Mouse (Mus musculus): ENCODE measurements around the gene Pdzd11. TPM values are rescaled to one million over a fixed set of nuclear protein-coding genes. Genes with fewer than 3 reads are reported as not detected.

Gene Pdzd11
- polyA plus RNA-seq, 1 experiment from 2014 or later: 101 TPM

- Histone ChIP-seq H3K4me2 (ENCODE audit: low read length) (no peak overlapping the region), H3K9me3 (ENCODE audit: control insufficient read depth, low read length) (no peaks in the 10 kb centered on the region), H3K27me3 (replicated peaks; ENCODE audit: control insufficient read depth, insufficient read depth, low read length) (no peaks in the 10 kb centered on the region), H3K36me3 (ENCODE audit: control insufficient read depth, insufficient read depth) (no peaks in the 10 kb centered on the region), H3K9ac (replicated peaks; ENCODE audit: low read depth, low read length) (no peak overlapping the region), H3K4me3 (replicated peaks; ENCODE audit: low read length) (no peak overlapping the region), H3K27ac (ENCODE audit: low read length) (no peak overlapping the region), H3K4me1 (replicated peaks; ENCODE audit: control insufficient read depth, insufficient read depth, low read length) (no peaks in the 10 kb centered on the region)
- WGBS: 74% methylated on average over 3 of the region's 3 CpGs
- no peak for ATAC-seq
Measured at GRCm38 (mm10) chrX:100618488-100618887, 7.9 kb downstream of the Pdzd11 start.

- 56% methylated on average over 1 of the region's 1 CpGs for WGBS
- Histone ChIP-seq H3K9ac (replicated peaks; ENCODE audit: low read depth, low read length) (no peak within 1 kb of the TSS), H3K9me3 (ENCODE audit: control insufficient read depth, low read length) (no peaks in the 10 kb centered on the region), H3K27ac (ENCODE audit: low read length) (no peak within 1 kb of the TSS), H3K36me3 (ENCODE audit: control insufficient read depth, insufficient read depth) (no peaks in the 10 kb centered on the region), H3K27me3 (replicated peaks; ENCODE audit: control insufficient read depth, insufficient read depth, low read length) (no peaks in the 10 kb centered on the region; the same call in 1 of the 2 replicates), H3K4me2 (ENCODE audit: low read length) (no peak within 1 kb of the TSS), H3K4me1 (replicated peaks; ENCODE audit: control insufficient read depth, insufficient read depth, low read length) (no peaks in the 10 kb centered on the region), H3K4me3 (replicated peaks; ENCODE audit: low read length) (no peak within 1 kb of the TSS)
- no peak for ATAC-seq
Measured at GRCm38 (mm10) chrX:100605314-100605713, 21.1 kb downstream of the Pdzd11 start, which contains the start of gene Arr3. Arr3 (plus strand) TSS chrX:100605497.

- no peaks in the 10 kb centered on the region for H3K4me1 ChIP-seq (replicated peaks; ENCODE audit: control insufficient read depth, insufficient read depth, low read length)
- H3K27ac ChIP-seq (ENCODE audit: low read length): no peak overlapping the region
- no peak overlapping the region for H3K4me2 ChIP-seq (ENCODE audit: low read length)
- 59% methylated on average over 4 of the region's 4 CpGs for WGBS
- no peak for ATAC-seq
- no peaks in the 10 kb centered on the region; the same call in 1 of the 2 replicates for H3K27me3 ChIP-seq (replicated peaks; ENCODE audit: control insufficient read depth, insufficient read depth, low read length)
- H3K36me3 ChIP-seq (ENCODE audit: control insufficient read depth, insufficient read depth): no peaks in the 10 kb centered on the region
- H3K9me3 ChIP-seq (ENCODE audit: control insufficient read depth, low read length): no peaks in the 10 kb centered on the region
- no peak overlapping the region for H3K4me3 ChIP-seq (replicated peaks; ENCODE audit: low read length)
- H3K9ac ChIP-seq (replicated peaks; ENCODE audit: low read depth, low read length): no peak overlapping the region
Measured at GRCm38 (mm10) chrX:100599755-100600154, 26.6 kb downstream of the Pdzd11 start.

- no peaks in the 10 kb centered on the region for H3K4me1 ChIP-seq (replicated peaks; ENCODE audit: control insufficient read depth, insufficient read depth, low read length)
- no peak overlapping the region for H3K4me2 ChIP-seq (ENCODE audit: low read length)
- no peak overlapping the region for H3K27ac ChIP-seq (ENCODE audit: low read length)
- WGBS: 26% methylated on average over 5 of the region's 5 CpGs
- H3K9me3 ChIP-seq (ENCODE audit: control insufficient read depth, low read length): no peaks in the 10 kb centered on the region
- H3K36me3 ChIP-seq (ENCODE audit: control insufficient read depth, insufficient read depth): no peaks in the 10 kb centered on the region
- H3K4me3 ChIP-seq (replicated peaks; ENCODE audit: low read length): no peak overlapping the region
- no peak for ATAC-seq
- no peak overlapping the region for H3K9ac ChIP-seq (replicated peaks; ENCODE audit: low read depth, low read length)
- no peaks in the 10 kb centered on the region; the same call in 1 of the 2 replicates for H3K27me3 ChIP-seq (replicated peaks; ENCODE audit: control insufficient read depth, insufficient read depth, low read length)
Measured at GRCm38 (mm10) chrX:100597439-100597838, 28.9 kb downstream of the Pdzd11 start.

- no peaks in the 10 kb centered on the region for H3K9me3 ChIP-seq (ENCODE audit: control insufficient read depth, low read length)
- no peaks in the 10 kb centered on the region for H3K4me1 ChIP-seq (replicated peaks; ENCODE audit: control insufficient read depth, insufficient read depth, low read length)
- no peak for ATAC-seq
- WGBS: 66% methylated on average over 4 of the region's 4 CpGs
- H3K36me3 ChIP-seq (ENCODE audit: control insufficient read depth, insufficient read depth): no peaks in the 10 kb centered on the region
- H3K4me2 ChIP-seq (ENCODE audit: low read length): no peak within 1 kb of the TSS
- no peak within 1 kb of the TSS for H3K27ac ChIP-seq (ENCODE audit: low read length)
- no peak within 1 kb of the TSS for H3K9ac ChIP-seq (replicated peaks; ENCODE audit: low read depth, low read length)
- no peaks in the 10 kb centered on the region for H3K27me3 ChIP-seq (replicated peaks; ENCODE audit: control insufficient read depth, insufficient read depth, low read length)
- no peak within 1 kb of the TSS for H3K4me3 ChIP-seq (replicated peaks; ENCODE audit: low read length)
Measured at GRCm38 (mm10) chrX:100594791-100595190, 31.6 kb downstream of the Pdzd11 start, which contains the start of gene P2ry4. P2ry4 (minus strand) TSS chrX:100594869.

Other genes starting within 250 kb of the Pdzd11 start
- not detected in 2 replicates for gene Otud6a, start 197.6 kb downstream of the Pdzd11 start, polyA plus RNA-seq (2015; fragmentation: Nextera tagmentation; extraction: Ambion mirVana)
- 0.20 and 0.24 TPM in 2 replicates for gene Awat2, start 183.9 kb downstream of the Pdzd11 start, polyA plus RNA-seq (2015; fragmentation: Nextera tagmentation; extraction: Ambion mirVana)
- gene Igbp1, start 132.3 kb downstream of the Pdzd11 start, polyA plus RNA-seq (2015; fragmentation: Nextera tagmentation; extraction: Ambion mirVana): 26.4 and 28.9 TPM in 2 replicates
- gene Dgat2l6, start 101.7 kb downstream of the Pdzd11 start, polyA plus RNA-seq (2015; fragmentation: Nextera tagmentation; extraction: Ambion mirVana): not detected in 2 replicates
- gene Awat1, start 54.3 kb downstream of the Pdzd11 start, polyA plus RNA-seq (2015; fragmentation: Nextera tagmentation; extraction: Ambion mirVana): not detected in 2 replicates
- not detected in 2 replicates for gene P2ry4, start 31.7 kb downstream of the Pdzd11 start, polyA plus RNA-seq (2015; fragmentation: Nextera tagmentation; extraction: Ambion mirVana)
- gene Arr3, start 21.1 kb downstream of the Pdzd11 start, polyA plus RNA-seq (2015; fragmentation: Nextera tagmentation; extraction: Ambion mirVana): not detected in 2 replicates
- gene Kif4, start 831 bp downstream of the Pdzd11 start, polyA plus RNA-seq (2015; fragmentation: Nextera tagmentation; extraction: Ambion mirVana): 13.3 and 15.4 TPM in 2 replicates
- 10.7 and 15.1 TPM in 2 replicates for gene Gdpd2, start 103.3 kb upstream of the Pdzd11 start, polyA plus RNA-seq (2015; fragmentation: Nextera tagmentation; extraction: Ambion mirVana)
- gene Dlg3, start 141.2 kb upstream of the Pdzd11 start, polyA plus RNA-seq (2015; fragmentation: Nextera tagmentation; extraction: Ambion mirVana): 10.5 and 11.2 TPM in 2 replicates